Mouse (Mus musculus): Measurements from ENCODE around the gene Col4a6.
A peak's percentile ranks its signal among the peaks of the same experiment; 100 is the strongest.

The Col4a6 gene

DNA sequence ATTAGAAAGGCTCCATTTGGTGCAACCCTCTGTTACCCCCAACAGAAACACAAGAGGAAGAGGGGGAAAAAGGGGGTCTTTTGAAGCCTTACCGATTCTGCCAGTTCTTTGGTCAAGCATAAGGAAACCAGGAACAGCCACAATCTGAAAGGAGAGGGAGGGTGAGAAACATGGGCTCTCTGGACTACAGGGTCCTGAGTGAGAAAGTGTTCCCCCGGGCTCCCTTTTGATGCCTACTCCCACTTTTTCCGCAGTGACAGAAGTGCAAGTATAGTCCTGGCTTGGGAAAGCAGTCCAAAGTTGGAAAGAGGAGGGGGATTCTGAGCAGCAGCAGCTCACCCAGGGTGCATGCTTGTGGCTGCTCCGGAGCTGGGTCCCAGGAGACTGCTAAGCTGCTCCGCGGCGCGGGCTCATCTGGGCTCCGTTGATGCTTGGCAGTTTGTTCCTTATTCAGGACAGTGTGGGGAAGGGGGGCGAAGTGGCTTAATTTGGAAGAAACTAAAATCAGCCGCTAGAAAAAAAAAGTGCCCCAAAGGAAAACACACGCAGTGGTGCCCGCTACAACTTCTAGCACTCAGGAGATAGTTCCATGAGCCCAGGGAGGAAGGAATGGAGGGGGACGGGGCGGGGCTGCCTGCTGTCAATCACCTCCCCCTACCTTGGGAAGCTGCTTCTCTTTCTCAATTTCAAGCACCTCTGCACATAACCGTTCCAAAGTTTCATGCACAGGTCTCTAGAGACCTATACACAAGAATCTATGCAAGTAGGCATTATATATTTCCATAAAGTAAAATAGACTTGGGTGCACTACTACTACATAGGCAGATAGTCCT is at the start of gene Col4a6:
Col4a6 (minus strand) TSS at position 607 of the 833 bp plus-strand sequence.
- DNase-seq (ENCODE audit: low spot score) = no peak

DNA sequence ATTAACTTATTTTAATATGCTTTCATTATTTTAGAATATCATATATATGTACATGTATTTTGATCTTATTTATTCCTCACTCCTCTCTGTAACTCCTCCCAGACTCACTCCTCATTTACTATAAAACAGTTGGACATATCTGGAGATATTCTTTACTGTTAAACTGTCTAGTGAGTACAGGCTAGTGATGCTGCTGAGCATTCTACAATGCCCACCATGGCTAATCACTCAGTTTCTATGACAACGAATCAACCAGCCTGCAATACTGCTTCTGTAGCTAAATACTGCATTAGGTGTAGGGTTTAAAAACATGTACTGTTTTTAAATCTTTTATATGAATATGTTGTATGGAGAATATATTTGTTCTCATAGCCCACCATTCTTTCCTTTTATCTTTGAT is 29.2 kb upstream of the Col4a6 start:
- DNase-seq (ENCODE audit: low spot score) = no peak

GRCm38 (mm10) chrX:141494545-141494944 is 20.7 kb upstream of the Col4a6 start:
- no peak for DNase-seq (ENCODE audit: low spot score)

DNA sequence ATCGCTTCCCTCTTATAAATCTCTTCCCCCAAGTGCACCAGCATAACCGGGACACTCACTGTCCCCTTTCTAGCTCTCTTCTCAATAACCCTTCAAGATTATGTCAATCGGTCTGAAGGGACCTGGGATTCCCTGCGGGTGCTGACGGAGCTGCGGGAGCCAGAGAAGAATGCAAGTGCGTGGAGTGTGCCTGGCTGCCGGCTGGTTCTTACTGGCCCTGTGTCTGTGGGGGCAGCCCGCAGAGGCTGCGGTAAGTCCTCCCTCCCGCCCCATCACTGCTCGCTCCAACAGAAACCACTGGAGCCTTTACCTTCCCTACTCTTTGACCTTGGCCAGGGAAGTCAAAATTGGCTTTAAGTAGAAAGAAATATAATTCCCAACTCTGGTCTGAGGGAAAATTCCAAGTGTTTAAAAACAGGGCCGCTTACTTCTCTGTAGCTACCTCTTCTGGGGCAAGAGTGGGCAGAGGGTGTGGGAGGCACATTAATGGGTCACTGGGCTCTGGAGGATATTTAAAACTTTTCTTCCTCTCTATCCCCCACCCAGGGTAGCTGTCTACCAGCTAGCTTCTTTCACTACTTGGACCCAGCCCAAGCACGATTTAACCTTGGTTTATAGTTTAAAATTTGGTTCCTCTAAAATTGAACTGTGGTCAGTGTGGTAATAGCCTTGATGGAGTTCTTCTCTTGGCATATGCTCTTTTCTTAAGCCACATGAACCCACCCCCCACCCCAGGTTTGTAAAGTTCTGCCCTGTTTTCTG is 1.9 kb upstream of the Col4a6 start:
- DNase-seq (ENCODE audit: low spot score) = no peak

DNA sequence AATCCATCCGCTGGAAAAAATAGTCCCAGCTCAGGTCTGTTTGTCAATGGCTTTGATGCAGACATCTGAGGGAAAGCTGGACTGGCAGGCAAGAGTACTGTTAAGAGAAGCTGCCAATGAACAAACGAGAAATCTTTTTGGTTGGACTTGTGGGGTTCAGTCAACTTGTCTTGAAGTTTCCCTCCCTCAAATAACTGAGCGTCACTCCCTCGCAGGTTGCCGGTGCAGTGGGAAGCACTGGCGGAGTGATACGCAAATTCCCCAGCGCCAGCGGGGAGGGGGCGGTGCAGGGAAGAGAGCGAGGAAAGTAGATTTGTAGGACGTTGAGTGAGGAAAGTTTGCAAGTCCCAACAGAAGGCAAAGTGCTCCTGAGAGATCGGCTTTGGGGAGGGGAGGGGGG is 1.2 kb upstream of the Col4a6 start, which contains the start of gene Col4a5:
Col4a5 (plus strand) TSS at position 276 of the 400 bp plus-strand sequence.
- peak; percentile 70 for DNase-seq (ENCODE audit: low spot score)

GRCm38 (mm10) chrX:141447936-141448335 is 25.9 kb downstream of the Col4a6 start:
- no peak for DNase-seq (ENCODE audit: low spot score)

GRCm38 (mm10) chrX:141439423-141439822 is 34.5 kb downstream of the Col4a6 start:
- DNase-seq (ENCODE audit: low spot score) = peak; percentile 1

DNA sequence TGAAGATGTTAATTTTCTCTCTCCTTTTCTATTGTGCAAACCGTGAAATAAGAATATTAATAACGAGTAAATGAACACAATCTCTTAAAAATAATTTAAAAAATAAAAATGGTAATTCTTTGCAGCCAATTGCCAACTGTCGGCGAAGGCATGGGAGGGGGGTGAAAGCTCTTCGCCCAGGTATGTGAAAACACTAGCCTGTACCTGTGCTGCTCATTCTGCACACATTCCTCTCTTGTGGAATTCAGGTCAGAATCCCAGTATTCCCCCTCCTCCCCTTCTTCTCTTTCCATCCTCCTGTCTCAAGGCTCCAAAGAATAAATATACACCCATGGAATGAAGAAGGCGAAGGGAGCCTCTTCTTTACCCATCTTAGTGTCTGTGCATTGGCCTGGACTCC is 37.1 kb downstream of the Col4a6 start:
- DNase-seq (ENCODE audit: low spot score) = no peak

DNA sequence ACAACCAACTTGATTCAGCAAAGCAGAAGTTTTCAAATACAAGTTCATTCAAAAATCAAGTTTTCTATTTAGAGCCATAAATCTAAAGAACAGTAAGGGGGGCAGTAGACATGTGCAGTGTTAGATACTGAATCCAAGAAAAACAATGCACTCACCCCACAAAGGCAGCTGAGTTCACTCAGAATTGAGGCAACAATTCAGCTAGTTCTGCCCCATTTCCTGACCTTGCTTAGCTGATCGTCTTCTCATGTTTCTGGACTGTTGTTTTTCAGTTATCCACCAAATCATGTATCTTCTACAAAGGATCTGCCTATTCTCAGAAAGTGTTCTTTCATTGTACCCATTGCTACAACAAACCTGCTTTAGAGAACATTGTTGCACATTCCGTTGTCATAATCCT is 58.6 kb downstream of the Col4a6 start:
- no peak for DNase-seq (ENCODE audit: low spot score)

DNA sequence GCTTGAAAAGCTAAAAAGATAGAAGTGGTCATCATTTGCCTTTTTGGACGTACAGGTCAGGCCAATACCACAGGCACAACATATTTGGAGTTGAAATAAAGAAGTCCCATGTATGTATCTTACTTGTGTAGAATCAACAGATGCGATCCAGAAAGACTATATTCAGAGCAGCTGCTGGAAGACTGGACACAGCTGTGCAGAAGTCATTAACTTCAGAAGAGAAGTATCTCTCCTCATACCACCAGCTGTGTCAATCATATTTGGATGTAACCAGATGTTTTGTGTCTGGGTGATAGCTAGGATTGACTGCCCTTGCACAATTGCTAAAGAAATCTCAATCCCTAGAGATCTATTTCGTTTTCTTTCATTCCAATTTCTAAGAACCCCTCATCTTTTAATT is 77.6 kb downstream of the Col4a6 start:
- no peak for DNase-seq (ENCODE audit: low spot score)

- DNase-seq (ENCODE audit: low spot score) = no peak
These were observed 88.3 kb downstream of the Col4a6 start for GRCm38 (mm10) chrX:141385399-141386105.

DNA sequence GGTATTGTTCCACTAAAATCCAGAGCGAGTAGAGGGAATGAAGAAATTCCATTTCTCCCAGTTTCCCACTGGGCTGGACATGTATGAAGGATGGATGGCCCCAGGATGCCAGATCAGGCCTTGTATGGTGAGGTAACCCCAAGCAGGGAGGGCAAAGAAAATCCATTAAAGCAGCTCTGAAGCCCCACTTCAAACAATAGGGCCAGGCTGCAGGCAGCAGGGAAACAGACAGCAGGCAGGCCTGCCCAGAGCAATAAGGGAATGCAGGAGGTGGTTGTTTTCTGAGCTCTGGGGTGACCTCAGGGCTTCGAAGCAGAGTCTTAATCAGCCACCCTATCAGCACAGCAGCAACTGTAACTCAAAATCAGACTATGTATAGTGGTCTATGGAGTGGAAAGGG is 89.2 kb downstream of the Col4a6 start:
- DNase-seq (ENCODE audit: low spot score) = no peak

DNA sequence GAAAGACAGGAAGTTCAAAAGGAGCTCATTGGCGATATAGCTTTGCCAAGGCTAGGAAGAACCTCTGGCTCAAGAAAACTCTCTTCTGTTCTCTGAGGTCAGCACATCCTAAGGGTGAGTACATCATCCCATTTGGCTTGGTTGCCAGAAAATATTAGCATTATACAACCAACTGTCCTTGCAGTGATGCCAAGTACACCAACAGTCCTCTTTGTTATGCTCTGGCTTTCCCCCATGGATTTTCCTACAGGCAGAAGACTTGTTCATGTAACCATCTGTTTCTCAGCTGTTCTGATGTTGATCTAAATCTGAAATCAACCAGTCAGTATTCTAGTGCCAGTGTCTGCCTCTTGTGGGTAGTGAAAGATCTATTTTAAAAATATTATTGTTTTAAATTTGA is 103.6 kb downstream of the Col4a6 start:
- DNase-seq (ENCODE audit: low spot score) = no peak

DNA sequence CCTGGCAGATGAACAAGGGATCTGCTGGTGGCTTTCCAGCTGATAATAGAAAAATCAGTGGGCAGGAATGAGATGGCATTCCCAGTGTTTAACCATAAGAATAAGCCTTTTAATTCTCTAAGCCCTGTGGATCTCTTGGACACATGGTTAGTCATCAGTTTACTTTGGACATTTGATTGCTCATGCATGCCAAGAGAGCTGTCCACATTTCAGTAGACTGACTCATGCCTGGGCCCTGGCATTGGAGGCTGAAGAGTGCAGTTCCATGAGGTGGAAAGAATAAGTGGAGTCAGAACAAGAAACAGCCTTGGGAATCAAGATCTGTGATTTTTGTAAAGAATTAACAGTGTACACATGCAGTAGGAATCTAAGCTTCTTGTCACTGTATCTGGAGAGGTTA is 110.5 kb downstream of the Col4a6 start:
- no peak for DNase-seq (ENCODE audit: low spot score)

DNA sequence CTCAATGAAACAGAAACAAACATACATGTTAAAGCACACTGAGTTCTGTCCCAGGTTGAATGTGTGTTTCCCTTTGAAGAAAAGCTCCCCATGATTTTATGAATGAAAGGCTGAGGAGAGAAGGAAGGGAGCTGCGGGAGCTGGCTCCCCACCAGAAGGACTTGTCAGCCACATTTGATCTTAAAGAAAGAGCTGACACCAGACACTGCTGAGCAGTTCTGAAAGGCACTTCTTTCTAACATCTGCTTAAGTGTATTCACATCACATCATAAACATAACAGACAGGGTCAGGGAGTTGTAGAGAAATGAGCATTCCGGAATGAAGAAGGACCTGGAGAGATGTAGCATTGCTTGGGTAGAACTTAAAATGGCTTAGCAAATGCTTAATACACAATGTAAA is 132.5 kb downstream of the Col4a6 start:
- no peak for DNase-seq (ENCODE audit: low spot score)

GRCm38 (mm10) chrX:141328044-141328443 is 145.8 kb downstream of the Col4a6 start:
- no peak for DNase-seq (ENCODE audit: low spot score)

DNA sequence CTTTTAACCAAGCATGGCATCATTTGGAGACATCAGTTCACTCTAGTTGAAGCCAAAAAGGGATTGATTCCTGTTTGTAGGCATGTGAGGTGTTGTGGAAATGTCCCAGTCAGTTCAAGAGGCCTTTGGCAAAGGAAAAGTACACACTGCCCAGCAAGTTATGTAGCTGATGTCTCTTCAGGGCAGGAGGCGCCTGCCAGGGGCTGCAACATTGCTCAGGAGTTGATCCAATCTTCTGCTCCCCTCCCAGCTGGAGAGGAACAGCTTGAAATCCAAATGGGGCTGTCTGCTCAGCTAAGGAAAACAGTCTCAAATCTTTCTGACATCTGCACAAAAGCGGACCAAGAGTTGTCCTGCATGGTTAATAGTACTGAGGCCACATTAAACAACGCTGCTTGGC is 149.7 kb downstream of the Col4a6 start:
- no peak for DNase-seq (ENCODE audit: low spot score)

DNA sequence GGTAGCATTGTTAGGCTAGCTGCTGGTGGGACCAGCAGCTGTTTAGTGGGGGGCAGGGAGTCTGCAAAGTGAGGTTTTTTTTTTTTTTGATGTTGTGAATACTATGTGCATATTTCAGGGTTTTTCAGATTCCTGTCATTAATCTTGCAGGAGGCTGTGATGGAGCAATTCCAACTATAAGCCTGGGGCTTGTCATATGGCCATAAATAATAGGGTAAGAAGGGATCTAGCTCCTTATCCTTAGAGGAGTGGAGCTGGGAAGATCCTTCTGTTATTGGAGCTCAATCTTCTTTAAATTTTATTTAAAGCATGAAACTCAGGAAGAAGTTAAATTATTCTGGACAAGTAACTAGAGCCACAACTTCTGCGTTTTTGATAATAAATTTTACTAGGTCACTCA is 157.7 kb downstream of the Col4a6 start:
- DNase-seq (ENCODE audit: low spot score) = no peak

DNA sequence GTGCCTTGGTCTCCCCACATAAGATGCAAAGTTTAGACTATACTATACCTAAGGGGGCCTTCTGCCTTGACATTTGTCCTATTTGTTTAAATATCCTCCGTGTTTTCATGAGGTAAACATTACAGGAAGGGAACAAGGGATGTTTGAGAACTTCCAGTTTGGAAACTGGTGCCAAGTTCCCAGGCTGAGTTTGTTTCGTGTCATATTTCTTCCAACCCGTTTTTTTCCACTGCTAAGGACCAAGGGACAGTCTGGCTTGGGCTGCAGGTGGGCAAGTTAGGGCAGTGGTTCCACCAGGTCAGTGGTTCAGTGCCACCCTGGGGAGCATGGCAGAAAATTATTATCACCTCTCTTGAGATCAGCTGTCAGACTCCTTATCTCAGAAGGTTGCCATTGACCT is 158.1 kb downstream of the Col4a6 start:
- no peak for DNase-seq (ENCODE audit: low spot score)

GRCm38 (mm10) chrX:141292702-141293462 is 181.0 kb downstream of the Col4a6 start:
- DNase-seq (ENCODE audit: low spot score) = no peak

DNA sequence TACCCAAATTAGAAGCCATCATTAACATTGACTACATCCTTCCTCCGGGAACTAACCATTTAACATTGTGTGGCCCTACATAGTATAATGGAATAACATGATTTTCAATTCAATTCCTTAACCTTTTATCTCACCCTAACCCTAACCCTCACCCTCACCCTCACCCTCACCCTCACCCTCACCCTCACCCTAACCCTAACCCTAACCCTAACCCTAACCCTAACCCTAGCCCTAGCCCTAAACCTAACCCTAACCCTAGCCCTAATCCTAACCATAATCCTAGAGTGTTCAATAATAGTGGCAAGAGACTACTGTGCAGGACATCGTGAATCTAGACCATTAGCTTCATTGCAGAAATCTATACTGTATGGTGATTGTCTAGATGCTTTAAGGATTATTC is 197.5 kb downstream of the Col4a6 start:
- no peak for DNase-seq (ENCODE audit: low spot score)

GRCm38 (mm10) chrX:141265986-141266385 is 207.9 kb downstream of the Col4a6 start:
- DNase-seq (ENCODE audit: low spot score) = no peak
